Mouse (Mus musculus) cerebral cortex, adult 2 months (tissue): Measurements from ENCODE around the gene Mthfsd.

Experiments used
- WGBS: fragments of 180-500 bp; shearing (Covaris S2); methylation state at CpG from one replicate; pipeline ENCODE4 v1.1.7; 2018; 5-methylcytosine and 5-hydroxymethylcytosine counted together

Gene Mthfsd

DNA sequence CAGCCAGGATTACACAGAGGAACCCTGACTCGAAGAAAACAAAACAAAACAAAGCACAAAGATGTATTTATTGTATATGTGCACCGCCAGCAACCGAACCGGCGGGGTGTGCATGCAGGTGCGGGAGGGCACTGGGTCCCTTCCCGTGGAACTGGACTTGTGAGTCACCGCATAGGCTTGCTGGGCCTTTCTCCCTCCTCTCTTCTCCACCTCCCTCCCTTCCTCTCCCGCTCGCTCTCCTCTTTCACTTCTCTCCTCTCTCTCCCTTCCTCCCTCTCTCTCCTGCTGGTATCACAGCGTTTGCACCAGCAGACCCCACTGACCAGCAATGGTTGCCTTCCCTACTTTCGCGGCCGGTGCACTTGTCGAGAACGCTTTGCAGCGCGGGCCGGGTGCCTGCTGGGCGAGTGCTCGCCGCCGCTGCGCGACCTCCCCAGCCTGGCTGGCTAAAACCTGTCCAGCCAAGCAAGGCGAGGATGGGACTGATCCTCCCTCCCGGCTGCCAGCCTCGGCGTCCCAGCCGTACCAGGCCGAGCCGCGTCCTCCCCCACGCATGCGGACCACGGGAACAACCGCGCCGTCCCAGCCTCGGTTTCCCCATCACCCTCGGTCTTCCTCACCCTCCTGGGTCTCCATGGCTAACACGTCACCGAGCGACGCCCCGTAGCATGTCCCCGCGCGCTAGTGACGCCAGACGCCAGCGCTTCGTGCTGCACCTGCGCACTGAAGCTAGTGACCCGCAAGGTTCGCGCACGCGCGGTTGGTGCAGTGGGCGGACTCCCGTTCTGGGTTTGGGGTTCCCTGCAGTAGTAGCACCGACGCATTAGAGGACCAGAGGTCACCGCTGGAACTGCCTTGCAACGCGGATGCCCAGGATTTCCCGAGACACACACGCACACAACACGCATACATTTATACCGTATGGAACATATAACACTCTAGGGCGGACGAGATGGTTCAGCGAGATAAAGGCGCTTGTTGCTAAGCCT lies at the start of gene Mthfsd:
Gene Mthfsd (minus strand): TSS at position 725 of the 989 bp plus-strand sequence.
- WGBS, result under 1% methylated on average over 75 of the region's 75 CpGs

DNA sequence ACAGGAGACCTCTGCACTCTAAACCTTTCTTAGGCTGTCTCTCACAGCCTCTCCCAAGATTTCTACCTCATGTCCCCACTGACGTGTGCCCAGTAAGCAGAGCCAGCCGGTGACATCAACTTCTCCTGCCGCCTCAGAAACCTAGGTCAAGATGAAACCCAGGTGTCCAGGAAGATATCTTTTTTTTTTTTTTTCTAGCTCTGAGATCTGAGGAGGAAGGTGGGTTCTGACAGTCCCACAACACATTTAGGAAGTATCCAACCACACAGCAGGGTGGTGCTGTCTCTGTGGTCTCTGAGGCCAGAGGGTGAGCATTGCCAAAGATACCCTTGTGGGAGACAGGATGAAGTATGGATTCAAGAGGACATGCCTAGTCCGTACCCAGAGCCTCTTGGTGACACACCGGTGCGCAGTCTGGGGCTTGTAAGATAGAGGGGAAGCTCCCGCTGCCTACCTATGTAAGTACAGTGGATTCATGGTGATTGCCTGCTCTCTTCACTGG lies 48.8 kb upstream of the Mthfsd start:
- WGBS, result 93% methylated on average over 7 of the region's 7 CpGs

DNA sequence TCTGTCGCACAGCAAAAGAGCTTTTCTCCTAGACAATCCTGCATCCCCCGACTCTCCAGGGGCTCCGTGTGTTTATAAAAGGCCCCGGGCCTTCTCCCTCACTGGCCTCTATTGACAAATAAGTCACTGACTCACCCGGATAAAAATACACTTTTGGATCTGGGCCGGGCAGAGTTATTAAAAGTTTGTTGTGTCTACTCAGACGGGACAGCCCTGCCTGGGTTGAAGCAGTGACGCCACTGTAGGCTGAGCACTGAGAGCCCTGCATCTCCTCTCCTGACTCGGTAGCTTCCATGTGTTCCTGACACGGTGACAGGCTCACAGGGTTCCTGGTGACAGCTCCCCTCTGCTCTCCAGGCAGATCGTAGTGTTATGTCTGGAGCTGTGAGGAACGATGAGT lies 44.2 kb upstream of the Mthfsd start:
- WGBS, result 67% methylated on average over 12 of the region's 12 CpGs

DNA sequence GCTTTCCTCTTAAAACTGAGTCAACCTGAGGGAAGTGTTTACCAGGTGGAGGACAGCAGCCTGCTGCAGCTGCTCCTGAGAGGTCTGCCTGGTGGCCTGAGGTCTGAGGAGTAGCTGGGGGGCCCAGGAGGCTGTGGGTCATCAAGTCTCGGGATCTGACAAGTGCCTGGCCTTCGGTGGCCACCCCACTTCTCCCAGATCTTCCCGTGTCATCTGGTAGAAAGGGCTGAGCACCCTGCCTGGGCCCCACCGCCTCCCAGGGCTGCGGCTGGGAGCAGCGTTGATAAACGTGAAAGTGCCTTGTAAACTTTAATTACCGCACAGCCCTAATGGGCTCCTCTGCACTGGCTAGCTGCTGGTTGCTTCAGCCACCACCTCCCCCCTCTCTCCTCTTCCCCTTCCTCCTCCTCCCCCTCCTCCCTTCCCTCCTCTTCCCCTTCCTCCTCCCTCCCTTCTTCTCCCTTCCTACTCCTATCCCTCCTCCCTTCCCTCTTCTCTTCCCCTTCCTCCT lies 40.4 kb upstream of the Mthfsd start:
- WGBS, result 63% methylated on average over 8 of the region's 8 CpGs

DNA sequence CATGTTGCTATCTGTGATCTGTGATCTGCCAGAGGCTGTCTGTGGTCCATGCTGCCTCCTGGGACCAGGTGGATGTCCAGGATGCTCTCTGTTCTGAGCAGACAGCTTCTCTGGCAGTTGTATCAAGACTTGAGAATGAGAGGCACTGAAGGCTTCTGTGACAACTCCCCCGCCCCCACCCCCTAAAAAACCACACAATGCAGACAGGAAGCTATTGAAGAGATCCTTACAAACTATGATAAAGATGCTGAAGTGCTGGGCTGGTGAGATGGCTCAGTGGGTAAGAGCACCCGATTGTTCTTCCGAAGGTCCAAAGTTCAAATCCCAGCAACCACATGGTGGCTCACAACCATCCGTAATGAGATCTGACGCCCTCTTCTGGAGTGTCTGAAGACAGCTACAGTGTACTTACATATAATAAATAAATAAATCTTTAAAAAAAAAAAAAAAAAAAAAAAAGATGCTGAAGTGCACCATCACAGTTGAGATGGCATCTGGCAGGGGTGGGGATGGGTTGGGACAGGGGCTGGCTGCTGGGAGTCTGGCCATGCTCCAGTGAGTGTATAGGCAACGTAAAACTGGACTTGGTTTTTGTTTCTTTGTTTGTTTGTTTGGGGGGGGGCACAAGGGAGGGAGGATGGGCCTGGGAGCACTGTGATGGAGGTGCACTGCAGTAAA lies 37.4 kb upstream of the Mthfsd start:
- WGBS, result 78% methylated on average over 5 of the region's 6 CpGs

DNA sequence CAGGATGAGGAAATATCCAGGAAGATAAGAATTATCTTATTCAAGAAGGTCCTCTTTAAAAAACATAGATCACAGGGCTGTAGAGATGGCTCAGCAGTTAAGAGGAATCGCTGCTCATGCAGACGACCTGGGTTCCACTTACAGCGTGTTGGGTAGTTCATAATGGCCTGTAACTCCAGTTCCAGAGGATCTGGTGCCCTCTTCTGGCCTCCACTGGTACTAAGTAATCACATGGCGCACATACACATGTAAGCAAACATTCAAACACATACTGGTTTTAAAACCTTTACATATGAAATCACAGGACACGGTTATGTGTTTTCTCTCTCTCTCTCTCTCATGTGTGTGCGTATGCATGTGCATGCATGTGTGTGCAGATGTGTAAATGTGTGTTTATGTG lies 28.7 kb upstream of the Mthfsd start:
- 94% methylated on average over 6 of the region's 6 CpGs for WGBS

DNA sequence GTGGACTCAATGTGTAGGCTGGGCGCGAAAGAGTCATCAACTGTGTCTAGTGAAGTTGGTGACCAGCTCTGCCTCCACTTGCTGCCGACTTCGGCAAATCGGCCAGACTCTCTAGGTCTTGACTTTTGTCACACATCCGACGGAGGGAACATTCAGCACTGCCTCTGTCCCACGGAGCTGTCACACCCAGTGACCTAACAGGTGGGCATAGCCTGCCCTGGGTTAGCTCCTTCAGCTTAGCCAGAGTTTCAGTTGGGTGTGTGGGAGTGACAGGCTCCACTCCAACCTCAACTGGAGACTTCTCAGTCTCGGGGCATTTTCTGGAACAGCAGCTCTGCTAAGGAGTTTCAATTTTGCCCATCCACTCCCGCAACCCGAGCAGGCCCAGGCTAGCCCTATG lies 26.3 kb upstream of the Mthfsd start:
- 87% methylated on average over 11 of the region's 11 CpGs for WGBS

DNA sequence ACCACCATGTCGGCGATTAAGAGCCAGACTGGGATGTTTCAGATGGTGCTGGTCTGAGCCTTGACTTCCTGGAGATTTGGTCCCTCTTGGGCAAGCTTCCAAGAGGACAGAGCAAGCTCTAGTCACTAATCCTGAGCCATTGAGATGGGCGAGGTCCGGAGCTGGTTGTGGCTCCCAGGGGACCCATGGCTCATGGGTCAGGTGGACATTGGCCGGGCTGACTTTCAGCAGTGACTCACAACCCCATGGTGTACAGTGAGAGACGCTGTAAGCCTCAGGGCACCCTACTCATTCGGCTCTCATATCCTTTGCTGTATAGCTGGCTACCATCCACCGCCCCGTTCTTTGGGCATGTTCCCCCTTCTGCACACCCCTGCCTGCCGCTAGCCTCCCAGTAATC lies 25.9 kb upstream of the Mthfsd start:
- 89% methylated on average over 10 of the region's 10 CpGs for WGBS

DNA sequence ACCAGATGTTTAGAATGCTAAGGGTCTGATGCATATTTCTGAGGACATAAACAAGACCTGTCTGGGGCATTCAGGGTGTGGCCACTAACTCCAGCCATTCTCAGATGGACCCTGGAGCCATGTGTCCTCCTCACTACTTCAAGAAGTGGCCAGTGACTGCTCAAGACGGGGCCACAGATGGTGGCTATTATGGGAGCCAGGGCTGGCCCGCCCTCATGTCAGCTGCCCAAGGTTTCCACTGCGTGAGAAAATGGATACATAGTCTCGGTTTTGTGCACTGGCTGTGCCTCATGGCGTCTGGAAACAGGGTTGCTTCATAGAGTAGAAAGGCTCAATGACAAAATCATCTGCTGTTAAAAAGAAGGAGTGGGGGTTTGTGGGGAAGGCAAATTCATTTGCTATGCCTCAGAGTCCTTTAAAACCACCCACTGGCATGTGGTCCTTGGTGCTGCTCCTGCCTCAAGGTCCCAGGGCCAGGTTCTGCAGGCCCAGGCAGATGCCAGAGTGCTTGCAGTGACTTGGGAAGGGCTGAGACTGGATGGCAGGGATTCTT lies 24.8 kb upstream of the Mthfsd start:
- WGBS, result 68% methylated on average over 5 of the region's 5 CpGs

DNA sequence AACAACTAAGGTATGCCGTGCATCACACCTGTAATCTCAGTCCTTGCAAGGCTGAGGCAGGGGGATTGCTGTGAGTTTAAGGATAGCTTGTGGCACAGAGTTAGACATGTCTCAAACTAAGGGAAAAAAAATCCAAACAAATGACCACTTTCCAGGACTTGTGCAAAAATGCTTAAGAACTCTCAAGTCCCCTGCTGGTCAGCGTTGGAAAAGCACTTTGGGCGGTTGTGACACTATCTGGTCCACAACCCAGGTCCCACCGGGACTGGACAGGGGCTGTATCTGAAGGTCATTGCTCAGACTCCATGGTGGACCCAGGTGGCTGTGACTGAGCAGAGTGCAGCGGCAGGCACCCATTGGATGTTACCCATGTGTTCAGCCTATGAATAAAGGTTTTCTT lies 22.3 kb upstream of the Mthfsd start:
- 39% methylated on average over 5 of the region's 5 CpGs for WGBS

DNA sequence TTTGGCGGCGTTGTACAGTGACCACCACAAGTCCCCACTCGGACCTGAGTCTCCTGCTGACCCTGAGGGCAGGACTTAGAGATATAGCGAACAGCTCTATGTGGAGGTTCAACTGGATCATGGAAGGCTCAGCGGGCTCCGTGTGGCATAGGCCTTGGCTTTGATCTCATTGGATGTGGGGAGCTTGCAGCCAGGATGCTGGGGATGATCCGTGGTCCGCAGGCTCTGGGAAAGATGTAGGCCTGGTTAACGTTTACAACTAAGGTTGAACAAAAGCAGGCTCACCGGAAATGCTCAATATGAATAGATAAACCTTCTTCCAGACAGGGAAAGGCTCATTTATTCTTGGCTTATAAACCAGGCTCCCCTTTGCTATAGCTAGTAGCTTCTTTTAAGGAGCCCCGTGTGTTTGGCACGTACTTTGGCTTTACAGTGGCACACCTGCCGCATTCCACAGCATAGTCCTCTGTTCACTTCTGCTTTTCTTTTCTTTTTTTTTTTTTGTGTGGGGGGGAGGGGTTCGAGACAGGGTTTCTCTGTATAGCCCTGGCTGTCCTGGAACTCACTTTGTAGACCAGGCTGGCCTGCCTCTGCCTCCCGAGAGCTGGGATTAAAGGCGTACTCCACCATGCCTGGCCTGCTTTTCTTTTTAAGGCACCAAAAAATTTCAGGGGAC lies 21.2 kb upstream of the Mthfsd start:
- WGBS, result 40% methylated on average over 16 of the region's 16 CpGs

DNA sequence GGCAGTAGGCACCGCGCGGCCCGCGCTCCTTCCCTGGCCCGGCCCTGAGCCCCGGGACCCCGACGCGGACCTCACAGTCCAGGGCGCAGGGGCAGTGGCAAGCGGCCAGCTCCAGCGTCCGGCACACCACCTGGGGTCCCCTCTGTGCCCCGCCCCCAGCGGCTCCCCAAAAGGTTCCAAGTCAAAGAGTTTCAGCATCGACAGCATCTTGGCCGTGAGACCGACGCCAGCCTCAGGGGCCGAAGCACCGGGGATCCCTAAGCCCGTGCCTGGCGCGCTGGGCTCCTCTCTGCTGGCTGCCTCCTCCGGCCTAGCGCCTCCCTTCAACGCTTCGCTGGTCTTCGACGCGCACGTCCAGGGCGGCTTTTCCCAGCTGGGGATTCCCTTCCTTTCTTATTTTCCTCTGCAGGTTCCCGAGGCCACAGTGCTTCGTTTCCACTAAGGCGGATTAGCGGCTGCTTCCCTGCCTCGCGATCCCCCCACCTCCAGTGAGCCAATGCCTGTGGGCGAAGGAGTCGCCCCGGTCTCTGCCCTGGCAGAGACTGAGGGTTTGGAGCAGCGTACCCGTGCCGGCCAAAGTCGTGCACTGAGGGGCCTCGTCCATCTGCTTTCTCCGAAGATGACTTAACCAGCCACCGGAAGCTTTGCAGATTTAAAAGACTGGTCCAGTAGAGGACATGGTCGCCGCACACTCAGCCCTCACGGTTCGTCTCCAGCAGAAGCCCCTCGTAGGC lies 20.5 kb upstream of the Mthfsd start:
- 6% methylated on average over 55 of the region's 55 CpGs for WGBS

DNA sequence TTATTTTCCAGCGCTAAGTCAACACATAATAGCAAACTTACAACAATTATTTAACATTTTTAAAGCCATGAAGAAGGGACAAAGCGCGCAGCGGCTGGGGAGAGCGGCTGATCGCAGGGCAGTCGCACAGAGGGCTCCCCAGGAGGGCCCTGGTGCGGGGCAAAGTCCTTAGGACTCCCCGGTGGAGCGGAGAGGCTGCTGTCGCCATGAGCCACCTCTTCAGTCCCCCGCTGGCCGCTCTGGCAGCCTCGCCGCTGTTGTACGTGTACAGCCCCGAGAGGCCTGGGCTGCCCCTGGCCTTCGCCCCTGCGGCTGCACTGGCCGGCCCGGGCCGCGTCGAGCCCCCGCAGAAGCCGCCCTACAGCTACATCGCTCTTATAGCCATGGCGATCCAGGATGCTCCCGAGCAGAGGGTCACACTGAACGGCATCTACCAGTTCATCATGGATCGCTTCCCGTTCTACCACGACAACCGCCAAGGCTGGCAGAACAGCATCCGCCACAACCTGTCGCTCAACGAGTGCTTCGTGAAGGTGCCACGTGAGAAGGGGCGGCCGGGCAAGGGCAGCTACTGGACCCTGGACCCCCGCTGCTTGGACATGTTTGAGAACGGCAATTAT lies 19.7 kb upstream of the Mthfsd start, which contains the start of gene Foxl1:
Gene Foxl1 (plus strand): TSS at position 185 of the 620 bp plus-strand sequence.
- 6% methylated on average over 43 of the region's 43 CpGs for WGBS

DNA sequence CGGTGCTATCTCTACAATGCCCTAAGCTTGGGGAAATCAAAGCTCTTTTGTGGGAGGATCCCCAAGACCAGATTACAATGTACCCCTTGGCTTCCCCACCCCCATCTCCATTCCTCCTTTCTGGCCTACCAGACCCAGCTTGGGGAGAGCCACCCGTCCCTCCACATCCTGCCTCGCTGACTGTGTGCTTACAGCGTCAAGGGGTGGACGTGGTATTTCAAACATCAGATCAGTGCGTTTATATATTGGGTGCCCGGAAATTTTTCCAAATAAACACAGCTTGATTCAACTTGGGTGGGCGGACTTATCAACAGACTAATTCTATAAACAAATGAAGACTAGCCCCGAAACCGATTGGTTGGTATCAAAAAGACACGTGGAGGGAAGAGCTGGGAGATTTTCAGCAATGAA lies 19.1 kb upstream of the Mthfsd start:
- WGBS, result 15% methylated on average over 11 of the region's 11 CpGs

DNA sequence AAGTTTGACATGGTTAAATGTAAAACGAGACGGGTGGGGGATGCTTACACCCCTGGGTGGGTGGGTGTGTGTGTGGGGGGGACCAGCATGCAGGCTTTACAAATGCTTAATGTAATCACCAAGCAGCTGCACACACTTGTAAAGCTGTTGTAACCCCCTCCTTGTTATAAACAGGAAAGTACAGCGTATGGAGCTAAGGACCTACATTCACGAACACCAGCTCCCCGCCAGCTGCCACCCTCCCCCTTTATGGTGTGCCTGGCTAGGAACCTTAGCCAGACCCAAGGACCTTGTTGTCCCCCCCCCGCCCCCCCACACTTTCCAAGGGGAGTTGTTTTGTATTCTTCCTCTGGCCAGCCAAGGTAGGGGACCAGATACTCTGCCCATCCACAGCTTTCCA lies 18.5 kb upstream of the Mthfsd start:
- 9% methylated on average over 6 of the region's 6 CpGs for WGBS

DNA sequence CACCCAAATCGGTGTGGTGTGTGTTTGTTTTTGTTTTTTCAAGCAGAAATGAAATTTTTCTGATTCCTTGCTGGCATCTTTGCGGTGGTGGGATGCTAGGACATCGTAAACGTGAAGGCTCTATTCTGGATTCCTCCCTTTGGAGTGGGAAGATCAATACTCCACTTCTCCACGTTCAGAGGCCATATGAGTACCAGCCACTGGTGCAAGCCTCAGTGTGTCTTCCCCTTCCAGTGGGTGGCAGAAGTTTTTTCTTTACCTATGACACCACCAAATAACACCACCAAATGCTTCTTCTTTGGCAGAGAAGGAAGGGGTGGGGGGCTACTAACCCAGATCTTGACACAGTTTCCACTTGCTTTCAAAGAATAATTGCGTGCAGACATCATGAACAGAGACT lies 18.0 kb upstream of the Mthfsd start:
- WGBS, result 15% methylated on average over 6 of the region's 6 CpGs

DNA sequence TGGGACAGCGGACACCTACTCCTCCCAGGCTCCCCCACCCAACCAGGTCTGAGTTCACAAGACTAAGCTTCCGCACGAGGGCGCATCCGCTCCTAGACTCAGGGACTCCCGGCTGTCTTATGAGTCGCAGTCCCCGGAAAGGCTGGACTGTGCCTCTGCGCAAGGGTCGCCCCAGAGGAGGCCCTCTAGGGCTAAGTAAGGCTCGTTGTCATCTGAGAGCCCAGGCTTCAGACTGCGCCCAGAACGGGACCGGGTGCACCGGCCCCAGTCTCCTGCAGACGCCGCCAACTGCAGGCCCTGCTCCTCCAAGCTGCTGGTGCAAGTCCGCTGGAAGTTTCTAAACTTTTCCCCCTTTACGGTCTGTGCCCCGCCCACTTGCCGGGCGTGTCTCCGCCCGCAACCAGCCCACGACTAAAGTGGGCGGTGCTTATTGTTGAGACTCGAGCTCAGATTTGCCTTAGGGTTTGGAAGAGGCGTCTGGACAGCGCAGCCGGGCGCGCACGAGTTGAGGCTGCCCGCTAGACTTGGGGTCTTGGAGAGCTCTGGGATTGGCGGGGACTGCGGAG lies 17.2 kb upstream of the Mthfsd start:
- WGBS, result 1% methylated on average over 35 of the region's 36 CpGs

DNA sequence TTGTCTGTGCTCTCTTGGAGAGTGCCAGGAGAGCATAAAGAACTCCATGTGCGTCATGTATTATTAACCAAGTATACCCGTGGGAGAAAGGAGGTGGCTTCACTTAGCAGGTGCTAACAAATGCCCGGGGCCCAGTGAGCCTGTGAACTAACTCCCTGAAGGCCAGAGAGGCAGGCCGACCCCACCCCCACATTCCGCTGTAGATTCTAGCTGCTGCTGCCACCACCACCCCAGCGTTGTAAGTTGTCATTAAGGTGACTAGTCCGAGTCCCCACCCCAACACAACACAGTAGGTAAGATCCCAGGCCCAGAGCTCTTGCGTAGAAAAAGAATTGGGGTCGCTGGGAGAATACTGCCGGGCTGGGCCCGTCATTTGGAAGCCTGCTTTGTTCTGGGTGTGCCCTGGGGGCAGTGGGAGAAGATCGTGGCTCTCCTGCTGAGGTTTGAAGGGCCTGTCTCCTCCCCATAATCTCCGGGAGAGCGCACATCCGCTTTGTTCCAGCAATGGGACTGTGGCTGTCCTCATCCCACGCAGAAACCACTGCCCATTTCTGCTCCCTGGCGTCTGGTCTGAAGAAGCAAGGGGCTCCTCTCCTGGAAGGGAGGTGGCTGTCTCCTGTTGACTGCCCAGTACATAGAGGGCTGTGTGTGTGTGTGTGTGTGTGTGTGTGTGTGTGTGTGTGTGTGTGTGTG lies 16.5 kb upstream of the Mthfsd start:
- 7% methylated on average over 17 of the region's 17 CpGs for WGBS

DNA sequence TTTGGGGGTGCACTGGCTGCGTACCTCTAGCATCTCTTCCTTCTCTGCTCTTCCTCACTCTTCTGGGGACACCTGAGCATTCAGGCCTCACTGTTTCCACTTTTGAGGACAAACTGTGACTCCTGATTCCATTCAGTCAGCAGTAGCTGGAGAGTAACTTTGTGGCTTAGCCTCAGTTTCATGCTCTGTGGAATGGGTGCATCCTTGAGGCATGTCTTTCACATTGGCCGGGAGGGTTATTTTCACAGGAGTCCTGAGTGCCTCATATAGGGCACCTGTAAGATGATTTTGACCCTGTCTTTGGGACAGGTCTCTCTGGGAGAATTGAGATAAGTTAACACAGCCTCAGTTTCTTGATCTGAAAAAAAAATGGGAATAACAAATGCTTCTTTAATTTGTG lies 14.9 kb upstream of the Mthfsd start:
- WGBS, result 48% methylated on average over 2 of the region's 2 CpGs
